Mouse (Mus musculus) heart, postnatal 25 days (tissue): ENCODE measurements around the gene Tars. TPM values are rescaled to one million over a fixed set of nuclear protein-coding genes. Genes with fewer than 3 reads are reported as not detected.

Source experiments
- DNase-seq: peaks from one replicate; pipeline ENCODE4 v3.0.0; 2022; ENCODE audit warnings: low spot score
- intact Hi-C: fragments of 180-260 bp; cut with DNase I; formaldehyde crosslinking; loops from one replicate; pipeline ENCODE4 v1.15.1; 2025
- total RNA-seq, 2 experiments: library from RNA; stranded (reverse); gene quantifications; 2 replicates each; pipeline ENCODE4 v1.2.3; 2021

Tars gene
- total RNA-seq, 2 experiments from 2014 or later, result 22.5 to 25.1 TPM

DNA sequence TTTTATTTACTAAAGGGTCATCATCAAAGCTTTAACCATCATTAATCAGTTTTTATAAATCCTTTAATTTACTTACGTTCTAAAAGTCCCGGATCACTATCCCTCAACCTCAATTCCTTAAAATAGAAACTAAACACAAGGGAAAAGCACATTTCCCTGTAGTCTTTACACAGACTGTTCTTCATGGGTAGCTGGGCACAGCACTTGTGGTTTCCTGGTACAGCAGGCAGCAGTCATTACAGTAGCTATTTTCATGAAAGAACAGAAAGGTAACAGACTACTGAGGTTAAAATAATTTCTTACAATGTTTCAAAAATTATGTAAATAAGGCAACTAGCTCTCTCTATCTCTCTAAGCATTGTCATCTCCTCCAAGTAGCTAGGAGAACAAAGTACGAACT, 29.9 kb downstream of the Tars start:
- DNase-seq, result no peak
- intact Hi-C loops, result no loop called here

DNA sequence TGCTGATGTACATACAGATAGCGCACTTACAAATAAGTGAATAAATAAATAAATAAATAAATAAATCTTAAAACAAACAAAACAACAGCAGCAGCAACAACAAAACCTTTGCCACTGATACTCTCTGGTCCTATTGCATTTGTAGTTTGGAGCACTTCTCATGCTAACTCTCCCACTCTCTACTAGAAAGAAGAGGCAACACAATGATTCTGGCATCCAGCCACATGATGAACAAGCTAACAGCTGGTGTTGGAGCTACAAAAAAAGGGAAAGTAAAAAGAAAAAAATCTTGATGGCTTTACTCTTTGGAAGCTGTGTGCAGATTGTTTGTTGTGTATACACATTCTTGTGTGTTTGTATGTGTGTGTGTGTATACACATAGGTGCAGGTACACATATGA, 34.7 kb downstream of the Tars start:
- DNase-seq, result no peak
- intact Hi-C loops, result no loop called here

DNA sequence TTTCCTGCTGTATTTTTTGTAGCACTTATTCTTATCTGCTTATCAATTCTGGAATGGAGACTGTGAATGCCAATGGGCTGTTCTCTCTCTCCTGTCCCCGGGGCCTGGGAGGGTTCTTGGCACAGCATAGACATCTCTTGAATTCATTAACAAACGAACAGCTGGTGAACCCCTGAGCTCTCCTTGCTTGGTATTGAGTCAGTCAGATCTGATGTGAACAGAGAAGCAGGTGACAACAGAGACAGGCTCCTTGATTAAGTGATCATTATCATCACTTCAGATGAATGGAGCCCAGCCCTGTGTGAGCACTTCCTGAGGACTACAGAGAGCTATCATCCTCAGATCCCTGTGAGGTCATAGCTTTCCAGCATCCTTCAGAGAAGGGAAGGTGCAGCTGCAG, 35.4 kb downstream of the Tars start:
- intact Hi-C loops, result no loop called here
- no peak for DNase-seq

DNA sequence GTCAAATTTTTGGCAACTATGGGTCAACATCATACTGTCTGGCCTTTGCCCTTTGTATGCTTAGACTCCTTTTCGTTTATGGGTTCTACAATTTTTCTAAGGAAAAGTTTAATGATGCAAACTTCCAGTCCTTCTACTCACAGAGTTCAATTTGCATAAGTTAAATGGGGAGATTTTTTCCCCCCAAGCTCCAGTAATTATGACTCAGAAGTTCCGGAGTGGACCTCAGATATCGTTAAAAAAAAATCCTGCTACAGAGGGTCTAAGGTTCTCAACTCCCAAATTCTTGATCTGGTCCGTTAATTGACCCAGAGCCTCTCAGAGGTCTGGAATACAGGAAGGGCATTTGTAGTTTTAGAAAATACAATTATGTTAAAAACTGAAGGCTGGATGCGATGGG, 37.6 kb downstream of the Tars start:
- intact Hi-C loops, result no loop called here
- DNase-seq, result no peak

DNA sequence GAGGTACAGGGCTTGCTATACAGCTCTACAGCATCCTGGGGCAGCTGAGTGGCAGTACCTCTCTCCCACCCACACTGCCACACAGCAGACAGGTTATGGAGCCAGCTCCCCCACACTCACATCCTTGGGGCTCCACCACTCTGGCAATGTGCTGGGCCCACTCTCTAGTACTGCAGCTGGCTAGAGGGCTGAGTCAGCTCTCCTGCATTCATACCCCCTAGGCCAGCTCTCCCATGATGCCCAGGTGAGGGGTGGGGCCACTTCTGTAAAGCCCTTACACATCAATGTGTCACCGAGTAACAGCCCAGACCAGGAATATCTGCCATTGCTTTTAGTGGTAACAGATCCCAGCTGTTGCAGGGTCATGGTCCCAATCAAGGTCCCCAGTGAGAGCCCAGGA, 38.6 kb downstream of the Tars start:
- intact Hi-C loops, result no loop called here

DNA sequence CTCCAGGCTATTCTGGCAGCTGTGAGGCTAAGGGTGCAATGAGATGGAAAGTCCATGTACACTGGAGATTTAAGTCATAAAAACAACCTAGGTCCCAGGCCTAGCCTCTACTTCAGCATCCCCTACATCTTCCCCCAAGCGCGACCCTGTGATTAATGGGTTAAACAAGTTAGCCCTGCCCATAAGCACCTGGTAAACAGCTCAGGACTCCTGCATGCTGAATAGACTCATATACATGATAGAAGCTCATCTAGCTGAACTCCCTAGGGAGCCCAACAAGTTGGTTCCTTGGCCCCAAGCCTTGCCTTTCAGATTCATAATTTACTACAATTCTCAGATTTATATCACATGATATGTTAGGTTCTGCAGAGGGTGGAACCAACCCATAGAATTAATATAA, 42.0 kb downstream of the Tars start:
- intact Hi-C loops, result no loop called here
- DNase-seq, result no peak

More for the DNA sequence above, 38.6 kb downstream of the Tars start:
- DNase-seq, result no peak

DNA sequence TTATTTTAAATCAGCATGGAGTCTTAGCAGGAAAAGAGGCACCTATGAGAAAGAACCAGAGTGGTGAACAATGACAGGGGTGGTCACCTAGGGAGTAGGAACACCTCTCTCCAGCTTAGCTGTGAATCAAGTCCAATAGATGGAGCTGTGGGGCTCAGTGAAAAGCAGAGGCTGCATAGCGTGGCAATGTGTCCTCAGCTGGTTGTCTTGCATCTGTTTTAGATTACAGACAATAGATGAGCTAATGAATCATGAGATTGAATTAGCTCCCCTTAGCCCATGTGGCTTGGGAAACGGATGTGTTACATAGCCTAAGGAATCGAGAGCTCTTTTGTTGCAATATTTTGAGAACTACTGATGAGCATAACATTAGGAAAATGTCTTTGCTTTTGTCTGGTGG, 43.6 kb downstream of the Tars start:
- intact Hi-C loops, result no loop called here
- DNase-seq, result no peak

DNA sequence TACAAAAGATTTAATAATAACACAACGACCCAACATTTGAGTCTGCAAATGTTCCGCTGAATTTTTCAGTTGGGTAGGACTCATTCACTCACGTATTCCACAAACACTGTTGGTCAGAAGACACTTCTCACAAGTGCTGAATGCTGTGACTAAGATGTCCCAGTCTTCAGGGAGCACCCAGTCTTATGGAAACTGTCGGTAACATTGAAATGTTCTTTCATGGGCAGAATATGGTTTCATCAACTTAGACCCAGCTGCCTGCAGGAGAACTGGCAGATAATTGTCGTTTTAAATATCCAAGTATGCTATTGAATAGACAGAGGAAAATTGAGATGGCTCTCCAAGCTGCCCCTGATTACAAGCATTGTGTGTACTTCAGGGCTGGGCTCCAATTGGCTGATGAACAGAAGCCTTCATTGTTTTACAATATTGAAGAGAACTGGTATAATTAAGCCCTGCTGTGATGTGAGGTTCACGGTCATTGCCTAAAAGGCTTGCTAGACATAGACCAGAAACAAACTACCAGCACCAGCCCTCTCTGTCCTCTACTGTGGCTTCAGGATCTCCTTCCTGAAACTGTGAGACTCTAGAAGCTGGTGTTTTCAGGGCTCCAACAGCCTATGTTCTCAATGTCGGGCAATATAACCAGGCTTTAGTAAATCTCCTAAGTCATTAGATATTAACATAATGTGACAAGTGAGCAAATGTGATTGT, 59.8 kb downstream of the Tars start:
- no peak for DNase-seq
- intact Hi-C loops, result no loop called here
